Mouse (Mus musculus): ENCODE results near the gene Prps2. TPM values are rescaled to one million over a fixed set of nuclear protein-coding genes. Genes with fewer than 3 reads are reported as not detected.

The Prps2 gene
- polyA plus RNA-seq, 1 experiment from 2014 or later, result 18.3 TPM

DNA sequence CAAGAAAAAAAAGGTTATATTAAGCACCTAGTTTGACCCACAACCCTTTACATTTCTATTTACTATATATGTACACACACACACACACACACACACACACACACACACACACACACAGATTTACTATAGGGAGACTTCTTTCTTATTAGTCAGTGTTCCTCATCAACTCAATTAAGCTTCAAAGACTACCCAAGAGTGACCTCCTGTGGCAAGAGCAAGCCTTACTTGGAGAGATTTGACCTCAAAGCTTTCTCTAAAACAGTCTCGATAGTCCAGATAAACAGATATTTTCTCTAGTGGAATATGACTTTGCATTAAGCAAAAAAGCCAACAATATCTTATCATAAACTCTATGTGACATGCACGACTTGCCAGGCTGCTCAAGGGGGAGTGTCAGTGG lies 25.1 kb downstream of the Prps2 start:
- Histone ChIP-seq H3K36me3 (ENCODE audit: control insufficient read depth, insufficient read depth, low read length) (no peaks in the 10 kb centered on the region), H3K27ac (ENCODE audit: low read depth, low read length) (no peak overlapping the region), H3K4me3 (ENCODE audit: low read depth, low read length) (no peak overlapping the region), H3K9me3 (ENCODE audit: control insufficient read depth, low read length) (no peaks in the 10 kb centered on the region), H3K4me1 (replicated peaks; ENCODE audit: control insufficient read depth, insufficient read depth, low read length) (no peaks in the 10 kb centered on the region), H3K27me3 (ENCODE audit: control insufficient read depth, insufficient read depth, low read length) (no peaks in the 10 kb centered on the region), H3K4me2 (replicated peaks; ENCODE audit: low read depth, low read length) (no peak overlapping the region), H3K9ac (ENCODE audit: low read depth, low read length) (no peak overlapping the region)
- DNase-seq (ENCODE audit: low spot score), result no peak
- ATAC-seq (ENCODE audit: low FRiP score), result no peak
- 74% methylated on average over 2 of the region's 2 CpGs for WGBS

DNA sequence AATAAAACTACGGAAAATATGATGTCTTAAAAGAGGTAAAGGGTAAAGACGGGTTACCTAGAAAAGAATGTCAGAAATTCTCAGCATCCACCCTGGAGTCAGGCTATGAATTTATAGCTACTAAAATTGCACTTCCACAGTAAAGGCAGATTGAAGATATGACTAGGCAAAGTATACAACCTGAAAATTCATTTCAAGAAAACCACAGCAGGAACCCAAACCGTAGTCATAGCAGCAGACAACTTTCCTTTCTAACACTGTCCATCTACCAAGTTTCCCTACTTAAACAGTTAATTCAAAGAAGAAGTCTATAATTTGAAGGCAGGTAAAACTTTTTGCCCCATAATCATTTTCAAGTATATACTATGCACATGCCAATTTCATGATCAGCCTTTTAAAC lies 26.6 kb downstream of the Prps2 start:
- Histone ChIP-seq H3K36me3 (ENCODE audit: control insufficient read depth, insufficient read depth, low read length) (no peaks in the 10 kb centered on the region), H3K27ac (ENCODE audit: low read depth, low read length) (no peak overlapping the region), H3K27me3 (ENCODE audit: control insufficient read depth, insufficient read depth, low read length) (no peaks in the 10 kb centered on the region), H3K4me3 (ENCODE audit: low read depth, low read length) (no peak overlapping the region), H3K9me3 (ENCODE audit: control insufficient read depth, low read length) (no peaks in the 10 kb centered on the region), H3K9ac (ENCODE audit: low read depth, low read length) (no peak overlapping the region), H3K4me2 (replicated peaks; ENCODE audit: low read depth, low read length) (no peak overlapping the region), H3K4me1 (replicated peaks; ENCODE audit: control insufficient read depth, insufficient read depth, low read length) (no peaks in the 10 kb centered on the region)
- whole genome bisulfite sequencing, result 89% methylated on average over 3 of the region's 3 CpGs
- ATAC-seq (ENCODE audit: low FRiP score) (no peak), DNase-seq (ENCODE audit: low spot score) (no peak)

DNA sequence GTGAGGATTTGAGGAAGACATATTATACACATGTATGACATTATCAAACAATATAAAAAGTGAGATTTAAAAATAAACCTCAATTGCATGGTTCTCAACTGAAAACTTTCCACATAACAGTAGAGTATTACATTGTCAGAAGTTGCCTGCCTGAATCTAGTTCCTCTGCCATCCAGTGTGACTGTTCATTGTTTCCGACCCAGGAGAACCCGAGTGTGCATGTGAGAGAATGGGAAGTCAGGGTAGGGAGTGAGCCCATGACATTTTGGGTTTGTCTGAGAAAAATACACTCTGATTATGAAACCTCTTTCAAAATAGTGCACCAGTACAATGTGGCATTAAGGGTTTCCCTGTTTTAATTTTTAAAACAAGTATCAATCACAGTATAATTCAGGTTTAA lies 28.9 kb downstream of the Prps2 start:
- Histone ChIP-seq H3K27ac (ENCODE audit: low read depth, low read length) (no peak overlapping the region), H3K4me2 (replicated peaks; ENCODE audit: low read depth, low read length) (no peak overlapping the region), H3K27me3 (ENCODE audit: control insufficient read depth, insufficient read depth, low read length) (no peaks in the 10 kb centered on the region), H3K4me3 (ENCODE audit: low read depth, low read length) (no peak overlapping the region), H3K36me3 (ENCODE audit: control insufficient read depth, insufficient read depth, low read length) (no peaks in the 10 kb centered on the region), H3K9me3 (ENCODE audit: control insufficient read depth, low read length) (no peaks in the 10 kb centered on the region), H3K4me1 (replicated peaks; ENCODE audit: control insufficient read depth, insufficient read depth, low read length) (no peaks in the 10 kb centered on the region), H3K9ac (ENCODE audit: low read depth, low read length) (no peak overlapping the region)
- DNase-seq (ENCODE audit: low spot score) (no peak), ATAC-seq (ENCODE audit: low FRiP score) (no peak)
- 94% methylated on average over 2 of the region's 2 CpGs for WGBS

DNA sequence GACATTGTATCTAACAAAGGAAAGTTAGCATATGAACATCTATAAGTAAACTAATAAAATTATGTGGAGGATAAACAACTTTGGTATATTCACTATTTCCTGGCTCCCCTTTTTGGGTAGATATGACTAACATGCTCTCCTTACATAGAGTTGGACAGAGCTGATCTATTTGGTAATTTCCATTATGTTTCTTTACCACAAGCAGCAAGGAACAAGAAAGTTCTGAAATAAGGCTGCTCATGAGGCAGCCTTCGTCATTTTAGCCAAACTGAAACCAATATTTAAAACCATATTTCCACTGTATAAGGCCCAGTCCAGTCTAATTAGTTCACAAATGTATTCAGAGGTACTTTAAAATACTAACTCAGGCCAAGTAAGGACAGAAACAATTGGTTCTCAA lies 36.1 kb downstream of the Prps2 start:
- DNase-seq (ENCODE audit: low spot score) (no peak), ATAC-seq (ENCODE audit: low FRiP score) (no peak)
- Histone ChIP-seq H3K27ac (ENCODE audit: low read depth, low read length) (no peak overlapping the region), H3K9me3 (ENCODE audit: control insufficient read depth, low read length) (no peaks in the 10 kb centered on the region), H3K36me3 (ENCODE audit: control insufficient read depth, insufficient read depth, low read length) (no peaks in the 10 kb centered on the region), H3K27me3 (ENCODE audit: control insufficient read depth, insufficient read depth, low read length) (no peaks in the 10 kb centered on the region; the same call in 1 of the 2 replicates), H3K4me1 (replicated peaks; ENCODE audit: control insufficient read depth, insufficient read depth, low read length) (no peaks in the 10 kb centered on the region), H3K9ac (ENCODE audit: low read depth, low read length) (no peak overlapping the region), H3K4me2 (replicated peaks; ENCODE audit: low read depth, low read length) (no peak overlapping the region), H3K4me3 (ENCODE audit: low read depth, low read length) (no peak overlapping the region)
- 78% methylated on average over 1 of the region's 1 CpGs for WGBS

DNA sequence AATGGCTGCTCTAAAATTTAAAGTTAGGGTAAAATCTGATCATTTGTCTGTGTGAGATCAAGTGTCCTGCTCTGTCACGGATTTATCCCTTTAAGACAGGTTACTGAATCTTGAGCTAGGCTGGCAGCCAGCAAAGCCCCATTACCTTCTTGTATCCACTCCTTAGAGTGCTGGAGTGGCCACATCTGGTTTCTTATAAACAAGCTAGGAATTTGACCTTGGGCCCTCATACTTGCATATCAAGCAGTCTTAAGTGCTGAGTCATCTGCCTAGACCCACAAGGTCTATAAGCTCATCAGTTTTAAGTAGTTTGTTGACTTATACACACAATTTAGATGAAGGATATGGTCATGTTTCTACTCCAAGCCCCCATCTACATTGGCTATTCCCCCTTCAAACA lies 38.2 kb downstream of the Prps2 start:
- 89% methylated on average over 1 of the region's 1 CpGs for WGBS
- Histone ChIP-seq H3K27me3 (ENCODE audit: control insufficient read depth, insufficient read depth, low read length) (peaks cover 2% of the 10 kb centered on the region; the same call in 1 of the 2 replicates), H3K36me3 (ENCODE audit: control insufficient read depth, insufficient read depth, low read length) (no peaks in the 10 kb centered on the region)

DNA sequence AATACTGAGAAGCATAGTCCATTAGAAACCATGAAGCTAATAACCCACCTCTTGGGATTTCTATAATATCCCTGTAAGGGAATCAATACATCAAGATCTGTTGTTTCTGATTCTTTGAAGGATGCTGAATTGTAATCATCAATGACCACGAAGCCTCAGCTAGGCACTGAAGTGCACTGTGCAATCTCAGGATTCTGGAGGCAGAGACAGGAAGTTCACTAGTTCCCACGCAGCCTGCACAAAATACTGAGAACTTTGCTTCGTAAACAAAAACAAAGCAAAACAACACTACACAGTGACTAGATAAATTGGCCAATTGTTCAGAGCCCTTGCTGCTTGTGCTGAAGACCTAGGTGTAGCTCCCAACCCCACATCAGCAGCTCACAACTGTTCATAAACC lies 40.7 kb downstream of the Prps2 start:
- Histone ChIP-seq H3K9ac (ENCODE audit: low read depth, low read length) (no peak overlapping the region), H3K4me3 (ENCODE audit: low read depth, low read length) (no peak overlapping the region), H3K4me2 (replicated peaks; ENCODE audit: low read depth, low read length) (no peak overlapping the region), H3K9me3 (ENCODE audit: control insufficient read depth, low read length) (no peaks in the 10 kb centered on the region), H3K27ac (ENCODE audit: low read depth, low read length) (no peak overlapping the region), H3K4me1 (replicated peaks; ENCODE audit: control insufficient read depth, insufficient read depth, low read length) (no peaks in the 10 kb centered on the region), H3K27me3 (ENCODE audit: control insufficient read depth, insufficient read depth, low read length) (peaks cover 2% of the 10 kb centered on the region; the same call in 1 of the 2 replicates), H3K36me3 (ENCODE audit: control insufficient read depth, insufficient read depth, low read length) (no peaks in the 10 kb centered on the region)
- ATAC-seq (ENCODE audit: low FRiP score) (no peak), DNase-seq (ENCODE audit: low spot score) (no peak)
- 80% methylated on average over 3 of the region's 3 CpGs for WGBS

More for the DNA sequence above, 38.2 kb downstream of the Prps2 start:
- Histone ChIP-seq H3K4me1 (replicated peaks; ENCODE audit: control insufficient read depth, insufficient read depth, low read length) (no peaks in the 10 kb centered on the region), H3K9me3 (ENCODE audit: control insufficient read depth, low read length) (no peaks in the 10 kb centered on the region), H3K27ac (ENCODE audit: low read depth, low read length) (no peak overlapping the region), H3K9ac (ENCODE audit: low read depth, low read length) (no peak overlapping the region), H3K4me2 (replicated peaks; ENCODE audit: low read depth, low read length) (no peak overlapping the region), H3K4me3 (ENCODE audit: low read depth, low read length) (no peak overlapping the region)
- DNase-seq (ENCODE audit: low spot score) (no peak), ATAC-seq (ENCODE audit: low FRiP score) (no peak)

DNA sequence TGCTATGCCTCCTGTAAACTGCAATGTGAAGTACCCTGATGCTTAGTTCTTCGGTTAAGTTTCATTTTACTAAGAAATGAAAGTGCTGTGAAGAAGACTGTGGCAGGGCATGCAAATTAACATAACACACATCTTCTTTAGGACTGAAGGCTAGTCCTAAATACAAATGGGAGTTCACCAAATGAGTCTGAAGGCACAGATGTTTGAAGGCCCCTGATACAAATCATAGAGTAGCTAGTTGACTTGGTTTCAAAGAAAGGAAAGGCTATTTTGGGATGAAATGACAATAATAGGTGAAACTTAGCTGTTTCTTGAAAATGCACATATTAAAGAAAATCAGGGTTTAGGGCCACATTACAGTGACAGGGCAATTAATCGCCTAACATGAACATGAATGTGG lies 42.4 kb downstream of the Prps2 start:
- H3K4me1 ChIP-seq (replicated peaks; ENCODE audit: control insufficient read depth, insufficient read depth, low read length), result no peaks in the 10 kb centered on the region
- no peak overlapping the region for H3K9ac ChIP-seq (ENCODE audit: low read depth, low read length)
- H3K9me3 ChIP-seq (ENCODE audit: control insufficient read depth, low read length), result no peaks in the 10 kb centered on the region
- 0 out of 2 replicates have a peak, but pooled peaks cover 2% of the 10 kb centered on the region for H3K27me3 ChIP-seq (ENCODE audit: control insufficient read depth, insufficient read depth, low read length)
- H3K4me2 ChIP-seq (replicated peaks; ENCODE audit: low read depth, low read length), result no peak overlapping the region
- DNase-seq (ENCODE audit: low spot score) (no peak), ATAC-seq (ENCODE audit: low FRiP score) (no peak)
- H3K4me3 ChIP-seq (ENCODE audit: low read depth, low read length), result no peak overlapping the region
- WGBS, result 90% methylated on average over 2 of the region's 2 CpGs
- no peaks in the 10 kb centered on the region for H3K36me3 ChIP-seq (ENCODE audit: control insufficient read depth, insufficient read depth, low read length)
- no peak overlapping the region for H3K27ac ChIP-seq (ENCODE audit: low read depth, low read length)

DNA sequence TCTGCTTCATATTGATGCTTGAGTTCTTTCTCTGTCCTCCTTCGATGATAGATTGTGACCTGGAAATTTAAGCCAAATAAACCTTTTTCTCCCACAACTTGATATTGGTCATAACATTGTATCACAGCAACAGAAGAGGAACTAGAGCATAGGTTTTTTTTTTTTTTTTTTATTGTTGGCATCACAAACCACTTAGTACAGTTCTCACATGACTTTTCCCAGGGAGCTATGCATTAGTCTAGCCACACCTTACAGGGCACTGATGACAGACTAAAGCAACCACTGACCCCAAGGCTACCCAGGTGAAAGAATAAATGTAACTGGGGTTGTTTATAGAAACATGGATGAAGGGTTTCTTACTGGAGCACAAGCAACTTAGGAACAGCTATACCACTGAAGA lies 44.6 kb downstream of the Prps2 start:
- Histone ChIP-seq H3K4me2 (replicated peaks; ENCODE audit: low read depth, low read length) (no peak overlapping the region), H3K4me3 (ENCODE audit: low read depth, low read length) (no peak overlapping the region), H3K27me3 (ENCODE audit: control insufficient read depth, insufficient read depth, low read length) (0 out of 2 replicates have a peak, but pooled peaks cover 2% of the 10 kb centered on the region), H3K27ac (ENCODE audit: low read depth, low read length) (no peak overlapping the region), H3K9me3 (ENCODE audit: control insufficient read depth, low read length) (no peaks in the 10 kb centered on the region), H3K36me3 (ENCODE audit: control insufficient read depth, insufficient read depth, low read length) (no peaks in the 10 kb centered on the region), H3K9ac (ENCODE audit: low read depth, low read length) (no peak overlapping the region), H3K4me1 (replicated peaks; ENCODE audit: control insufficient read depth, insufficient read depth, low read length) (no peaks in the 10 kb centered on the region)
- ATAC-seq (ENCODE audit: low FRiP score) (no peak), DNase-seq (ENCODE audit: low spot score) (no peak)
- WGBS, result 90% methylated on average over 1 of the region's 1 CpGs

DNA sequence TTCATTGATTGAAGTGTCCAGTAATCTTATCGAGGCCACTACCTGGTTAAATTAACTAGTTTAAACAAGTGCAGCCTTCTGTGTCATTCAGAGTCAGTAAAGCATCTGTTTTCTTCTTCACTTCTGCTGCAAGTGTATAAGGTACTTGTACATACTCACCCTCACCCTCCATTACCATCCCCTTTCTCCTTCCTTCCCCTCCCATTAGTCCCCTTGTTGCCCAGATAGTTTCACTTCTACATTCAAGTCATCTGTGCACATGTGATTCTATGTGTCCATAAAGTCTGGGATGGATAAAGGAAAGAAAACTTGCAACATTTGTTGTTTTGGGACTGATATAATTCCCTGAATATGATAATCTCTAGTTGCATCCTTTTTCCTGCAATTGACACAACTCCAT lies 48.0 kb downstream of the Prps2 start:
- 88% methylated on average over 1 of the region's 1 CpGs for WGBS
- ATAC-seq (ENCODE audit: low FRiP score), result no peak
- Histone ChIP-seq H3K4me2 (replicated peaks; ENCODE audit: low read depth, low read length) (no peak overlapping the region), H3K4me1 (replicated peaks; ENCODE audit: control insufficient read depth, insufficient read depth, low read length) (no peaks in the 10 kb centered on the region), H3K36me3 (ENCODE audit: control insufficient read depth, insufficient read depth, low read length) (no peaks in the 10 kb centered on the region), H3K27ac (ENCODE audit: low read depth, low read length) (no peak overlapping the region), H3K9ac (ENCODE audit: low read depth, low read length) (no peak overlapping the region), H3K27me3 (ENCODE audit: control insufficient read depth, insufficient read depth, low read length) (peaks cover 2% of the 10 kb centered on the region; the same call in 1 of the 2 replicates), H3K9me3 (ENCODE audit: control insufficient read depth, low read length) (no peaks in the 10 kb centered on the region), H3K4me3 (ENCODE audit: low read depth, low read length) (no peak overlapping the region)
- DNase-seq (ENCODE audit: low spot score), result no peak
